Mouse (Mus musculus): ENCODE measurements around the gene Mst1.

Mst1 gene

GRCm38 (mm10) chr9:108056361-108057261 is 23.6 kb upstream of the Mst1 start:
- DNase-seq (ENCODE audit: low read depth, low spot score), result no peak

GRCm38 (mm10) chr9:108057262-108057562 is 23.0 kb upstream of the Mst1 start:
- no peak for DNase-seq (ENCODE audit: low read depth, low spot score)

- no peak for DNase-seq (ENCODE audit: low read depth, low spot score)
Observed at GRCm38 (mm10) chr9:108058291-108058690, 21.9 kb upstream of the Mst1 start.

- DNase-seq (ENCODE audit: low read depth, low spot score), result no peak
Observed at GRCm38 (mm10) chr9:108062142-108062541, 18.1 kb upstream of the Mst1 start.

- DNase-seq (ENCODE audit: low read depth, low spot score), result no peak
Observed at GRCm38 (mm10) chr9:108063361-108063760, 16.9 kb upstream of the Mst1 start.

GRCm38 (mm10) chr9:108065491-108066011 is 14.7 kb upstream of the Mst1 start:
- peak; percentile 46 for DNase-seq (ENCODE audit: low read depth, low spot score)

GRCm38 (mm10) chr9:108067199-108067598 is 13.0 kb upstream of the Mst1 start:
- DNase-seq (ENCODE audit: low read depth, low spot score), result no peak

GRCm38 (mm10) chr9:108067900-108068299 is 12.3 kb upstream of the Mst1 start:
- DNase-seq (ENCODE audit: low read depth, low spot score), result peak; percentile 89

- no peak for DNase-seq (ENCODE audit: low read depth, low spot score)
Observed at GRCm38 (mm10) chr9:108069007-108069406, 11.2 kb upstream of the Mst1 start.

- no peak for DNase-seq (ENCODE audit: low read depth, low spot score)
Observed at GRCm38 (mm10) chr9:108069529-108069928, 10.7 kb upstream of the Mst1 start.

- DNase-seq (ENCODE audit: low read depth, low spot score), result no peak
Observed at GRCm38 (mm10) chr9:108071801-108072200, 8.4 kb upstream of the Mst1 start.

- no peak for DNase-seq (ENCODE audit: low read depth, low spot score)
Observed at GRCm38 (mm10) chr9:108072481-108072924, 7.7 kb upstream of the Mst1 start.

- DNase-seq (ENCODE audit: low read depth, low spot score), result no peak
Observed at GRCm38 (mm10) chr9:108073141-108073930, 6.9 kb upstream of the Mst1 start.

GRCm38 (mm10) chr9:108082549-108082948 is 2.3 kb downstream of the Mst1 start:
- DNase-seq (ENCODE audit: low read depth, low spot score), result no peak

GRCm38 (mm10) chr9:108082988-108083431 is 2.8 kb downstream of the Mst1 start, which contains the start of gene Rnf123:
Gene Rnf123 (minus strand): TSS chr9:108083346.
- DNase-seq (ENCODE audit: low read depth, low spot score), result no peak

- no peak for DNase-seq (ENCODE audit: low read depth, low spot score)
Observed at GRCm38 (mm10) chr9:108083561-108083960, 3.3 kb downstream of the Mst1 start.

- DNase-seq (ENCODE audit: low read depth, low spot score), result no peak
Observed at GRCm38 (mm10) chr9:108085261-108085660, 5.0 kb downstream of the Mst1 start.

- no peak for DNase-seq (ENCODE audit: low read depth, low spot score)
Observed at GRCm38 (mm10) chr9:108090611-108091120, 10.4 kb downstream of the Mst1 start.

- no peak for DNase-seq (ENCODE audit: low read depth, low spot score)
Observed at GRCm38 (mm10) chr9:108093586-108093985, 13.3 kb downstream of the Mst1 start.

- DNase-seq (ENCODE audit: low read depth, low spot score), result peak; percentile 92
Observed at GRCm38 (mm10) chr9:108094184-108094941, 14.1 kb downstream of the Mst1 start, which contains the start of gene Apeh. Gene Apeh (minus strand): TSS chr9:108094606.

GRCm38 (mm10) chr9:108094998-108095411 is 14.8 kb downstream of the Mst1 start:
- no peak for DNase-seq (ENCODE audit: low read depth, low spot score)
